Mouse (Mus musculus): ENCODE measurements around the gene Ctc1. TPM values are rescaled to one million over a fixed set of nuclear protein-coding genes. Genes with fewer than 3 reads are reported as not detected.

Ctc1 gene
- polyA plus RNA-seq, 1 experiment from 2014 or later = 63.2 TPM

DNA sequence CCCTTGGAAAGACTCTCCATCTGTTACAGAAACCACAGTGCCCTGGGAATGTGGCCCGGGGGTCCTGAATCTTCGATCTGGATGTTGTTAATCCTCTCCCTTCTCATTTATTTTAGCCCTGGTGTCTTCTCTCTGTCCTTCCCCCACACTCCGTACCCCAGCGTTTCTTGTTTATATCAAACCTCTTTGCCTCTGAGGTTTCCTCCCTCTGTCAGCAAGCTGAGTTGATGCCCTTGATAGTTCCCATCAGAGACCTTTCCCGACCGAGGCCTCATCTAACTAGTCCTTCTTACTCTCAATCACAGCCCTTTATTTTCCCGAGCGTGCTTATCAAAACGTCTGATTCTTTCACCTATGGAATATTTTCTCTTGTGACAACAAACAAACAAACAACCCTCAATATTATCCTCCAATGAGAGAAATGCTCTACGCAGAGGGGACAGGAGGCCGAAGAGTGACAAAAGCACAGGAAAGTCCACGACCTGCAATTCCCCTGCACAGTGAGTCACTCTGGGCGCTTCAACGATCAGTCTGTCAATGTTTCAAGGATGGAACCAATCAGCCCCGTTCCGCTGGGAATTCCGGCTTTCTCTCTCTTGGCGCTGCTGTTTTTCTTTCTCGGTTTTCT lies 43.1 kb downstream of the Ctc1 start:
- DNase-seq (ENCODE audit: low spot score) (no peak), ATAC-seq (replicated peaks; ENCODE audit: insufficient number of reproducible peaks, low FRiP score, low TSS enrichment, low read depth) (no peak)
- Histone ChIP-seq H3K27ac (replicated peaks; ENCODE audit: low read depth, low read length) (no peak overlapping the region; the same call in 1 of the 2 replicates), H3K27me3 (ENCODE audit: control insufficient read depth, insufficient read depth, low read length) (no peaks in the 10 kb centered on the region), H3K9me3 (replicated peaks; ENCODE audit: control insufficient read depth, low read length) (no peaks in the 10 kb centered on the region), H3K4me1 (ENCODE audit: control insufficient read depth, insufficient read depth, low read length) (no peaks in the 10 kb centered on the region), H3K36me3 (replicated peaks; ENCODE audit: control insufficient read depth, insufficient read depth, low read depth, low read length) (no peaks in the 10 kb centered on the region), H3K4me3 (ENCODE audit: low read depth, low read length) (peak overlapping the region; percentile 76), H3K9ac (replicated peaks; ENCODE audit: low read length) (peak overlapping the region; percentile 35), H3K4me2 (ENCODE audit: low read depth, low read length) (peak overlapping the region; percentile 45)
- WGBS = 1% methylated on average over 19 of the region's 19 CpGs

DNA sequence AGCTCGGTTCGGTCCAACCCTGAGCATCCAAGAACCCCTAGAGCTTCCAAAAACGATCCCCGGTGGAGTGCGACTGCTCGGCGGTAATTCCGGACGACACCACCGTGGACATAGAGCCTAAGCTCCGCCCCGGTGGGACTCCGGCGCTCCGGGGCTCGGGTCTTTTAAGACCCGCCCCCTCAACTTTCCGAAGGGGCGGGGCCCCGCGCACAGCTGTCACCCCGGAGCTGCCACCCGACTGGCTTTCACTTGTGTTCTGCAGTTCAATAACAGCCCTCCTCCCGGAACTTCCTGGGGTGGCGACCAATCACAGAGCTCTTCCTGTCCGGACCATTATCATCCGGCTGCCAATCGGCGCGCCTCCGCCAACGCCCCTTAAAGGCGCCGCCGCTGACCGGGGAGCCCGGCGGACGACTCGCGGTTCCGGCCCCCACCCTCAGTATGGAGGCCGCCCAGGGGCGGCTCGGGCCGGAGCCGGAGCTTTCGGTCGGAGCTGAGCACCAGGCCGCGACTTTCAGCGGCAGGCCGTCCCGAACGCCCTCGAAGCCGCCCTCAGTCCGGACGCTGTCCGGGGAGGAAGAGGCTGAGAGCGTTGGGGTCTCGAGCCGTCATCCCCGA lies 43.8 kb downstream of the Ctc1 start, which contains the start of gene Borcs6:
Borcs6 (plus strand) TSS at position 361 of the 618 bp plus-strand sequence.
- no peaks in the 10 kb centered on the region for H3K4me1 ChIP-seq (ENCODE audit: control insufficient read depth, insufficient read depth, low read length)
- H3K4me2 ChIP-seq (ENCODE audit: low read depth, low read length) = peak within 1 kb of the TSS; percentile 89
- DNase-seq (ENCODE audit: low spot score) (peak; percentile 97), ATAC-seq (replicated peaks; ENCODE audit: insufficient number of reproducible peaks, low FRiP score, low TSS enrichment, low read depth) (peak; percentile 89)
- peak within 1 kb of the TSS; percentile 76 for H3K4me3 ChIP-seq (ENCODE audit: low read depth, low read length)
- peak within 1 kb of the TSS; percentile 31 for H3K27ac ChIP-seq (replicated peaks; ENCODE audit: low read depth, low read length)
- H3K9me3 ChIP-seq (replicated peaks; ENCODE audit: control insufficient read depth, low read length) = no peaks in the 10 kb centered on the region
- H3K36me3 ChIP-seq (replicated peaks; ENCODE audit: control insufficient read depth, insufficient read depth, low read depth, low read length) = no peaks in the 10 kb centered on the region
- WGBS = under 1% methylated on average over 63 of the region's 64 CpGs
- H3K27me3 ChIP-seq (ENCODE audit: control insufficient read depth, insufficient read depth, low read length) = no peaks in the 10 kb centered on the region
- peak within 1 kb of the TSS; percentile 78 for H3K9ac ChIP-seq (replicated peaks; ENCODE audit: low read length)

DNA sequence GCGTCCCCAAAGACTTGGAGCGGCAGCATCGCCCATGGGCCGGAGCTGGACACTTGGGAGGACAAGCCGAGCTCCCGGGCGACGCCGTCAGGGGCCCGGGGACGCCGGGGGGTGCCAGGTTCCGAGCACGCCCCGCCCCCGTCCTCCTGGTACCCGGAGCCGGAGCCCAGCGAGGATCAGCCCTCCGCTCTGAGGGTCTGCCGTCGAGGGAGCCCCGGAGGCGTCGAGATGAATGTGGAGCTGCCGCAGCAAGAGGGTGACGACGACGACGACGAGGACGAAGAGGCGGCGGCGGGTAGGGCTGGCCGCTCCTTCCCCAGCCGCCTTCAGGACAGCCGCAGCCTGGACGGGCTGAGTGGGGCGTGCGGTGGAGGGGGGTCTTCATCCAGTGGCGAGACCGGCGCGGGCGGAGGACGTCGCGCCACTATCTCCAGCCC lies 44.3 kb downstream of the Ctc1 start:
- H3K4me1 ChIP-seq (ENCODE audit: control insufficient read depth, insufficient read depth, low read length) = no peaks in the 10 kb centered on the region
- DNase-seq (ENCODE audit: low spot score) (peak; percentile 56), ATAC-seq (replicated peaks; ENCODE audit: insufficient number of reproducible peaks, low FRiP score, low TSS enrichment, low read depth) (no peak; the same call in 1 of the 2 replicates)
- H3K9ac ChIP-seq (replicated peaks; ENCODE audit: low read length) = peak overlapping the region; percentile 78
- H3K27me3 ChIP-seq (ENCODE audit: control insufficient read depth, insufficient read depth, low read length) = no peaks in the 10 kb centered on the region
- H3K27ac ChIP-seq (replicated peaks; ENCODE audit: low read depth, low read length) = peak overlapping the region; percentile 31
- H3K4me2 ChIP-seq (ENCODE audit: low read depth, low read length) = peak overlapping the region; percentile 89
- peak overlapping the region; percentile 76 for H3K4me3 ChIP-seq (ENCODE audit: low read depth, low read length)
- WGBS = under 1% methylated on average over 43 of the region's 49 CpGs
- no peaks in the 10 kb centered on the region for H3K36me3 ChIP-seq (replicated peaks; ENCODE audit: control insufficient read depth, insufficient read depth, low read depth, low read length)
- H3K9me3 ChIP-seq (replicated peaks; ENCODE audit: control insufficient read depth, low read length) = no peaks in the 10 kb centered on the region

DNA sequence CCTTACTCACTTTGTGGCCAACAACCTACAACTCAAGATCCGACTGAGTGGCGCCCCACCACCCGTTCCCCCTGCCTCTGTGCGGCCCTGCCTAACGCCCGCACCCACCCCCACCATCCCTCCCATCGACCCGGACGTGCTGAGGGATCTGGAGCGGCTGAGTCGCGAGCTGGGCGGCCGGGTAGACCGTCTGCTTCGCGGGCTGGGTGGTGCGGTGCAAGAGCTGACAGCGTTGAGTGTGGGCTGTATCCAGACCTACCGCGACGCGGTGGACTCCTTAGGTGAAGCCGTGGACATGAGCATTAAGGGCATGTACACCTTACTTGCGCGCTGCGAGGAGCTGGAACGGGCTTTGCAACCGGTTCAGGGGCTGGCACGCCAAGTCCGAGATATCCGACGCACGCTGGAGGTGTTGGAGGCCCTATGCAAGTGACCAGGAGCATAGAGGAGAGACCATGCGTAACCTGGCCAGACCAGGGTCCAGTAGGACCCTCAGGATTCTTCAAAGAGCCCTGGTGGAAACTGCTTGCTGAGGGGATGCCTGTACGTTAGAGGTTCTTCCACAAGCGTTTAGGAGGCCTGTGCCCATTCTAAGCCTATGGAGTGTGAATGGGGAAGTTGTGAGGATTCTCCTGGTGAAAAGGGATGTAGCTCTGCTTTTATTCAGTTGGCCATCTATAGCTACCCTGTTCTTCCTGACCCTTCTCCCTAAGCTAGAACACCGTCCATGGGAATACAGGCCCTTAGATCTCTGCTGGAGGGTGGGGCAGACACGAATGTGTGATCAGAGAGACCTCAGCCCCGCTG lies 44.9 kb downstream of the Ctc1 start:
- DNase-seq (ENCODE audit: low spot score) (peak; percentile 28), ATAC-seq (replicated peaks; ENCODE audit: insufficient number of reproducible peaks, low FRiP score, low TSS enrichment, low read depth) (no peak)
- Histone ChIP-seq H3K9ac (replicated peaks; ENCODE audit: low read length) (peak overlapping the region; percentile 78), H3K4me1 (ENCODE audit: control insufficient read depth, insufficient read depth, low read length) (no peaks in the 10 kb centered on the region), H3K4me3 (ENCODE audit: low read depth, low read length) (peak overlapping the region; percentile 76), H3K27ac (replicated peaks; ENCODE audit: low read depth, low read length) (no peak overlapping the region; the same call in 1 of the 2 replicates), H3K36me3 (replicated peaks; ENCODE audit: control insufficient read depth, insufficient read depth, low read depth, low read length) (no peaks in the 10 kb centered on the region), H3K9me3 (replicated peaks; ENCODE audit: control insufficient read depth, low read length) (no peaks in the 10 kb centered on the region), H3K27me3 (ENCODE audit: control insufficient read depth, insufficient read depth, low read length) (no peaks in the 10 kb centered on the region), H3K4me2 (ENCODE audit: low read depth, low read length) (peak overlapping the region; percentile 89)
- WGBS = under 1% methylated on average over 40 of the region's 40 CpGs

DNA sequence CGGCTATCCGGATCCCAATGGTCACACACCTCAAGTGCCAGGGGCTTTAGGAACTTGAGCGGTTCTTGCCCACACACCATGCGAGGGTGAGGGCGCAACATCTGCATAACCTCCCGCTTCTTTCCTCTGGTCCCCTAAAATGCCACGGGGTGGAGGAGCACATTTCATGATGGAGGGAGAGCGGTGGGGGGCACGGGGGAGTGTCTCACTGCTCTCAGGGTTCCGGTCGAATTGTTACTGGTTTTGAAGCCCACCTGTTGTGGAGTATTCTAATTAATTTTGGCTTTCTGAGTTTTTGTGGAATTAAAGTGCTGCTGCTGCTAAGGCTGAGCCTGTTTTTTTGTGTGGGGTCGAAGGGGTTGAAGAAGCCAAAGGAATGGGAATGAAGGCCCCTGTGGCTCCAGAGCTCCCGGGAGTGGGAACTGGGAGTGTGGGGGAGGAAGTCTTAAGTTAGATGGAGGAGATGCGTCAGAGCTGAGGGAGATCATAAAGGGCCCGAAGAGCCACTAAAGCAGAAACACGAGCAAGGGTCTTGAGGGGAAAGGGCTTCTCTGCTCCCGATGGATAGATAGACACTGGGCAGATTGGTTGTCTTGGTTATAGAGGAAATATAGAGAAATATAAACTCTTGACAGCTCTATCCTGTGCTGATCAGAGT lies 45.7 kb downstream of the Ctc1 start:
- DNase-seq (ENCODE audit: low spot score) = no peak
- Histone ChIP-seq H3K36me3 (replicated peaks; ENCODE audit: control insufficient read depth, insufficient read depth, low read depth, low read length) (no peaks in the 10 kb centered on the region), H3K9me3 (replicated peaks; ENCODE audit: control insufficient read depth, low read length) (no peaks in the 10 kb centered on the region), H3K4me3 (ENCODE audit: low read depth, low read length) (peak overlapping the region; percentile 76), H3K9ac (replicated peaks; ENCODE audit: low read length) (no peak overlapping the region), H3K4me2 (ENCODE audit: low read depth, low read length) (peak overlapping the region; percentile 89), H3K27me3 (ENCODE audit: control insufficient read depth, insufficient read depth, low read length) (no peaks in the 10 kb centered on the region), H3K4me1 (ENCODE audit: control insufficient read depth, insufficient read depth, low read length) (no peaks in the 10 kb centered on the region), H3K27ac (replicated peaks; ENCODE audit: low read depth, low read length) (no peak overlapping the region)
- no peak for ATAC-seq (replicated peaks; ENCODE audit: insufficient number of reproducible peaks, low FRiP score, low TSS enrichment, low read depth)
- WGBS = 5% methylated on average over 17 of the region's 17 CpGs

DNA sequence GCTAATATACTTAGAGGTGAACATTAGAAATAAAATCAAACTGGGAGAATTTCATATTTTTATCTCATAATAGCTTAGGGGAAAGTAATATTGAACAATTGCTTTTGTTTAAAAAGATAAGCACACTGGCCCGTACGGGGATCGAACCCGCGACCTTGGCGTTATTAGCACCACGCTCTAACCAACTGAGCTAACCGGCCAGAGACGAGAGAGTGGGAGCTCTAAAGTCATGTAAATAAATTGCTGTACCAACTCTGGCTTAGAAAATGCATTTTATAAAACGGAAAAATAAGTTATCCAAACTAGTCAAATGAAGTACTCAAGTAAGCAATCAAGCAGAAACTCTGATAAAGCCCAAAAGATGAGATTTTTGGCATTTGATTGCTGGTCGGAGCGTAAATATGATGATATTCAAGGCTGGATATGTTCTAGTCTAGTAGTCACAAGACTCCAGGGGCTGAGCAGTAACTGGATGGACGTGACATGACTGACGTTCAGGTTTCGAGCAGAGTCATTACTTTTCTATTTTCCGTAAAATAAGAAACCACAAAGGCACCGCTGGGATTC lies 46.6 kb downstream of the Ctc1 start:
- WGBS = under 1% methylated on average over 17 of the region's 17 CpGs
- ATAC-seq (replicated peaks; ENCODE audit: insufficient number of reproducible peaks, low FRiP score, low TSS enrichment, low read depth) (no peak), DNase-seq (ENCODE audit: low spot score) (peak; percentile 83)
- no peaks in the 10 kb centered on the region for H3K9me3 ChIP-seq (replicated peaks; ENCODE audit: control insufficient read depth, low read length)
- H3K4me1 ChIP-seq (ENCODE audit: control insufficient read depth, insufficient read depth, low read length) = no peaks in the 10 kb centered on the region
- peak overlapping the region; percentile 44 for H3K4me2 ChIP-seq (ENCODE audit: low read depth, low read length)
- H3K27me3 ChIP-seq (ENCODE audit: control insufficient read depth, insufficient read depth, low read length) = no peaks in the 10 kb centered on the region
- peak overlapping the region; percentile 69 for H3K4me3 ChIP-seq (ENCODE audit: low read depth, low read length)
- H3K27ac ChIP-seq (replicated peaks; ENCODE audit: low read depth, low read length) = no peak overlapping the region
- H3K9ac ChIP-seq (replicated peaks; ENCODE audit: low read length) = no peak overlapping the region
- H3K36me3 ChIP-seq (replicated peaks; ENCODE audit: control insufficient read depth, insufficient read depth, low read depth, low read length) = no peaks in the 10 kb centered on the region

DNA sequence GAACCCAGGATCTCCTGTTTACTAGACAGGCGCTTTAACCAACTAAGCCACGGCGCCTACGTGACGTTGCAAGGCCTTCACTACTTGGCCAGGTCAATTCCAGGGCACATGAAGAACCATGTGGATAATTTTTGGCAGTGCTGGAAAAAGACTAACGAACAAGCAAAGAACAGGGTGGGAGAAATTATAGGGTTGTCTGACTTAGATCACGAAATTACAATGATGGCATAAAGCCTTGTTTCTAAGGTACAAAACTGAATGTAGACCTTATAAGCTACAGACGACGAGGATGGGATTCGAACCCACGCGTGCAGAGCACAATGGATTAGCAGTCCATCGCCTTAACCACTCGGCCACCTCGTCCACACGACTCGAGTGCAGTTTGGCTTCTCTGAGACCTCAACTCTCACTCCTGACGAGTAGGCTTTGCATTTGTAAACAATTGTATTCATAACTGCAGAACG lies 47.1 kb downstream of the Ctc1 start:
- peak overlapping the region; percentile 44 for H3K4me2 ChIP-seq (ENCODE audit: low read depth, low read length)
- no peaks in the 10 kb centered on the region for H3K36me3 ChIP-seq (replicated peaks; ENCODE audit: control insufficient read depth, insufficient read depth, low read depth, low read length)
- under 1% methylated on average over 19 of the region's 19 CpGs for WGBS
- no peaks in the 10 kb centered on the region for H3K27me3 ChIP-seq (ENCODE audit: control insufficient read depth, insufficient read depth, low read length)
- no peak overlapping the region for H3K27ac ChIP-seq (replicated peaks; ENCODE audit: low read depth, low read length)
- no peak overlapping the region for H3K9ac ChIP-seq (replicated peaks; ENCODE audit: low read length)
- H3K4me1 ChIP-seq (ENCODE audit: control insufficient read depth, insufficient read depth, low read length) = no peaks in the 10 kb centered on the region
- no peaks in the 10 kb centered on the region for H3K9me3 ChIP-seq (replicated peaks; ENCODE audit: control insufficient read depth, low read length)
- DNase-seq (ENCODE audit: low spot score) (peak; percentile 96), ATAC-seq (replicated peaks; ENCODE audit: insufficient number of reproducible peaks, low FRiP score, low TSS enrichment, low read depth) (peak; percentile 57)
- H3K4me3 ChIP-seq (ENCODE audit: low read depth, low read length) = peak overlapping the region; percentile 69

All from embryonic facial prominence, embryonic 11.5 days (tissue).